Mouse (Mus musculus): Measurements from ENCODE around the gene Wdr82.

- TF ChIP-seq CTCF (IDR thresholded peaks at IDR 0.05; ENCODE audit: extremely low read depth, insufficient read length, insufficient replicate concordance, low read depth, low read length) (no peak), POLR2A (IDR thresholded peaks at IDR 0.05; ENCODE audit: low read depth, low read length) (no peak)
These were observed 21.4 kb upstream of the Wdr82 start for GRCm38 (mm10) chr9:106149399-106149754.

Measured in small intestine, adult 2 months (tissue).